Mouse (Mus musculus) neural tube, embryonic 11.5 days (tissue): ENCODE results near the gene Ccdc170. TPM values are rescaled to one million over a fixed set of nuclear protein-coding genes. Genes with fewer than 3 reads are reported as not detected.

Experiments used
- ATAC-seq: fragments of 200-750 bp; cut with Nextera tagmentation; 2 replicates; pipeline ENCODE4 v1.8.0; 2017; ENCODE audit warnings: moderate number of reproducible peaks, mild to moderate bottlenecking, moderate TSS enrichment, moderate library complexity; ENCODE audit not compliant: insufficient read depth, low FRiP score, low TSS enrichment
- DNase-seq: peaks from one replicate; pipeline ENCODE4 v3.0.0-alpha.2; 2015; ENCODE audit warnings: low spot score
- H3K27ac ChIP-seq: fragments of 300-500 bp; sonication (generic); 2 replicates; pipeline ENCODE4 v1.5.1; 2014; ENCODE audit warnings: low read depth, mild to moderate bottlenecking, low read length
- H3K27me3 ChIP-seq: fragments of 300-500 bp; sonication (generic); 2 replicates; pipeline ENCODE4 v1.6.1; 2014; ENCODE audit warnings: mild to moderate bottlenecking, low read length, mixed read lengths; ENCODE audit not compliant: control insufficient read depth, insufficient read depth
- H3K36me3 ChIP-seq: fragments of 300-500 bp; sonication (generic); 2 replicates; pipeline ENCODE4 v1.6.1; 2014; ENCODE audit warnings: mild to moderate bottlenecking, low read length, moderate library complexity, mixed read lengths; ENCODE audit not compliant: control insufficient read depth, insufficient read depth
- H3K4me1 ChIP-seq: fragments of 300-500 bp; sonication (generic); 2 replicates; pipeline ENCODE4 v1.6.1; 2014; ENCODE audit warnings: low read length, mixed read lengths; ENCODE audit not compliant: control insufficient read depth, insufficient read depth
- H3K4me2 ChIP-seq: fragments of 300-500 bp; sonication (generic); 2 replicates; pipeline ENCODE4 v1.6.1; 2014; ENCODE audit warnings: low read depth, mild to moderate bottlenecking, moderate library complexity
- H3K4me3 ChIP-seq: fragments of 300-500 bp; sonication (generic); 2 replicates; pipeline ENCODE4 v1.5.1; 2014; ENCODE audit warnings: low read depth, low read length
- H3K9ac ChIP-seq: fragments of 300-500 bp; sonication (generic); 2 replicates; pipeline ENCODE4 v1.6.1; 2014; ENCODE audit warnings: mild to moderate bottlenecking, low read length
- H3K9me3 ChIP-seq: fragments of 300-500 bp; sonication (generic); 2 replicates; pipeline ENCODE4 v1.6.1; 2016; ENCODE audit warnings: low read length; ENCODE audit not compliant: control insufficient read depth
- WGBS: fragments of 180-500 bp; shearing (Covaris S2); extraction: QIAGEN DNeasy Blood & Tissue Kit; methylation state at CpG from one replicate; pipeline ENCODE4 v1.1.7; 2014; 5-methylcytosine and 5-hydroxymethylcytosine counted together
- polyA plus RNA-seq: library from polyadenylated mRNA; unstranded; fragments of >200 nt; fragmentation: Nextera tagmentation; extraction: Ambion mirVana; gene quantifications from 2 replicates; pipeline ENCODE4 v1.2.1, GENCODE M21; 2014

The Ccdc170 gene
- polyA plus RNA-seq, 1 experiment from 2014 or later = not detected

DNA sequence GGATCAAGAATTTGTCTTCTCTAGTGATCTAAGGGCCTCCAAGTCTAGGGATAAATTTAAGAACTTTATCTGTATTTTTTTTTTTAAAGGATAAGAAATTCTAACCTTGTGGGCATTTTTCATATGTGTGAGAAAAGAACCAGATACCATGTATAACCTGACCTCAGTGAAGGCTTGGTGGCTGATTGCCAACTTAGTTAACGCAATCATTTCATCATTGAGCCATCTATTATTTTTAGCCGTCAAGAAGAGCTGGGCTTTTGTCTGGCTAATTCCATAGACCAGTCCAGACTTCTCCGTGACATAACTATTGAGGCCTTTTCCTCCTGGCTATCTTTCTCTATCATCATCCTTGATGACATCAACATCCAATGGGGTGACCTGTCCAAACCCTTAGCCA, 6.9 kb upstream of the Ccdc170 start:
- WGBS = 90% methylated on average over 3 of the region's 3 CpGs
- no peak overlapping the region for H3K27ac ChIP-seq
- no peaks in the 10 kb centered on the region for H3K36me3 ChIP-seq
- H3K4me3 ChIP-seq = no peak overlapping the region
- no peak for ATAC-seq
- H3K27me3 ChIP-seq = no peaks in the 10 kb centered on the region
- DNase-seq = no peak
- H3K4me2 ChIP-seq = no peak overlapping the region
- H3K4me1 ChIP-seq = no peaks in the 10 kb centered on the region
- no peak overlapping the region for H3K9ac ChIP-seq
- H3K9me3 ChIP-seq = no peaks in the 10 kb centered on the region

DNA sequence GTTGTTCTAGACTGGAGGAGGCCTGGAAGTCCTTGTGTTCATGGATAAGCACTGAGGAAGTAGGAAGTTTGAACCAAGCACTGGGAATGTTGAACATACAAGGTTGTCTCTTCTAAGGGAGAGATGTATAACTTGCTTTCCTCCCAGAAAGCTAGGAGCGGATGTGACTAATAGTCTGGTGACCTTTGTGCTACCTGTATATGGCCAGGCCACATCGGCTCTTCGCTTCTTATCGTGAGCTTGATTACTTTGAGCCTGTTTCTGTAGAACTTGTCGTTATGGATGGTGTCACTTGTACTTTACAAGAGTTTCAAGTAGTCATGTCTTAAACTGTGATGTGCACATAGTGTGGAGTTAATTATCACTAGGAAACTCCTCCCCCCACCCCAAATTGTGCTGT, 5.7 kb upstream of the Ccdc170 start:
- Histone ChIP-seq H3K4me1 (no peaks in the 10 kb centered on the region), H3K4me2 (no peak overlapping the region), H3K27ac (no peak overlapping the region), H3K4me3 (no peak overlapping the region), H3K9ac (no peak overlapping the region), H3K27me3 (no peaks in the 10 kb centered on the region), H3K36me3 (no peaks in the 10 kb centered on the region), H3K9me3 (no peaks in the 10 kb centered on the region)
- no peak for DNase-seq
- 92% methylated on average over 5 of the region's 5 CpGs for WGBS
- no peak for ATAC-seq

DNA sequence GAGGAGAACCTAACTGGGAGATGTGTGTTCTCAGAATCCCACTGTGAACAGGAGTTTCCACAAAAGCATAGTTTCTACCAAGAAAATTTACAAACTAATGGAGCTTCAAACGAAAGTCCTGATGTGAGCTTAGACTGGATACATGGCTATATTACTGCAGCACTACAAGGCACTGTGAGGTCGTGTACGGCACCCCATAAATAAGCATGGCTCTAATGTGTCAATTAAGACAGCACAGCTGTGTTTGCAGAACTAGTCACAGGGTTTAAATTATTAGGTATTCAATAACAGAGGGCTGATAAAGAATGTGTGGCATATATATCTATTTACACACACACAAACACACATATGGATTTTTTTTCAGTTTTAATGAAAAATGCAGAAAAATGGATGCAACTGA, 1.4 kb upstream of the Ccdc170 start:
- Histone ChIP-seq H3K36me3 (no peaks in the 10 kb centered on the region), H3K9ac (no peak overlapping the region), H3K4me1 (no peaks in the 10 kb centered on the region), H3K4me3 (no peak overlapping the region), H3K9me3 (no peaks in the 10 kb centered on the region), H3K4me2 (no peak overlapping the region), H3K27ac (no peak overlapping the region), H3K27me3 (no peaks in the 10 kb centered on the region)
- no peak for DNase-seq
- 71% methylated on average over 3 of the region's 3 CpGs for WGBS
- no peak for ATAC-seq

DNA sequence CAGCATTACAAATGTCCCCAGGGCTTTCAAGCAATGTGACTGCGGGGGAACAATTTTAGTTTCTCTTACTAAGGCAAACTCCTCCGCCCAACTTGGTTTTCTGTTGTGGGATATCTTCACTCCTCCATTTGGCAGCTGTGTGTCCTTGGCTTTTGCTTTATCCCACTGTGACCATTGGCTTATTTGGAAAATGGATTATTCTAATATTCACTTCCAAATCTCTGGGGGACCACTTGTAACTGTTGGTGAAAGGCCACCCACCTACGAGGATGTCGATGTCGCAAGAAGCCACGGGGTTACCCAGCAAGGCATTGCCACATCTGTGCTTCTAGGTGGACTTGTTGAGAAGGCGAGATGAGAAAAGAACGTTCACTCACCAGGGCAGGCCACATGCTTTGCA, 607 bp upstream of the Ccdc170 start:
- H3K4me2 ChIP-seq = no peak overlapping the region
- WGBS = 84% methylated on average over 8 of the region's 8 CpGs
- H3K36me3 ChIP-seq = no peaks in the 10 kb centered on the region
- ATAC-seq = no peak
- no peak overlapping the region for H3K27ac ChIP-seq
- H3K4me1 ChIP-seq = no peaks in the 10 kb centered on the region
- no peak overlapping the region for H3K4me3 ChIP-seq
- no peak overlapping the region for H3K9ac ChIP-seq
- no peak for DNase-seq
- no peaks in the 10 kb centered on the region for H3K9me3 ChIP-seq
- no peaks in the 10 kb centered on the region for H3K27me3 ChIP-seq

DNA sequence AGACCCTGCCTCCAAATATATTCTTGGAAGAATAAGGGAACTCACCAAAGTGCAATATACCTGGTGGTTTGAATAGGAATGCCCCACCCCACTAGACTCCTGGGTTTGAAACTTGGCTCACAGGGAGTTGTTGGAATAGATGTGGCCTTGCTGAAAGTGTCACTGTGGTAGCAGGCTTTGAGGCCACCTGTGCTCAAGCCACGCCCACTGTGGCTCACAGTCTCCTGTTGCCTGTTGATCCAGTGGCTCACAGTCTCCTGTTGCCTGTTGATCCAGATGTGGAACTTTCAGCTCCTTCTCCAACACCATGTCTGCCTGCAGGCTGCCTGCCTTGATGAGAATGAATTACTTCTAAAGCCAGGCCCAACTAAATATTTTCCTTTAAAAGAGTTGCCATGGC, 1.5 kb downstream of the Ccdc170 start:
- Histone ChIP-seq H3K9ac (no peak overlapping the region), H3K4me3 (no peak overlapping the region), H3K36me3 (no peaks in the 10 kb centered on the region), H3K27me3 (no peaks in the 10 kb centered on the region), H3K9me3 (no peaks in the 10 kb centered on the region), H3K4me1 (no peaks in the 10 kb centered on the region), H3K4me2 (no peak overlapping the region), H3K27ac (no peak overlapping the region)
- no peak for ATAC-seq
- 79% methylated on average over 1 of the region's 1 CpGs for WGBS
- DNase-seq = no peak

DNA sequence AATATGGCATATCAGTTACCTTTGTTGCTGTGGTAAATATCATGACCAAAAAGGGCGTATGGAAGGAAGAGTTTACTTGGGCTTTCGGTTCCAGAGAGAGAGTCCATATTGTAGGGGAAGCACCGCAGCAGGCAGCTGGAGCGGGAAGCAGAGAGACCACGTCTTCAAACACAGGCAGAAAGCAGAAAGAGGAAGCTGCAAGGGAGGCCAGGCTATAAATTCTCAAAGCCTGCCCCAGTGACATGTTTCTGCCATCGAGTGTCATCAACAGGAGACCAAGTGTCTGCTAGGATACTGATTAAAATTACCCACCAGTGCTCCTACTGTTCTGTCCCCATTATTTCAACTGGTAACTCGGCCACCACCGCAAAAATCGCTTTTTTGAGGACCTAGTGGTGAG, 2.7 kb downstream of the Ccdc170 start:
- 76% methylated on average over 9 of the region's 9 CpGs for WGBS
- Histone ChIP-seq H3K9me3 (no peaks in the 10 kb centered on the region), H3K9ac (no peak overlapping the region), H3K4me3 (no peak overlapping the region), H3K4me2 (no peak overlapping the region), H3K27me3 (no peaks in the 10 kb centered on the region), H3K4me1 (no peaks in the 10 kb centered on the region), H3K36me3 (no peaks in the 10 kb centered on the region), H3K27ac (no peak overlapping the region)
- DNase-seq (no peak), ATAC-seq (no peak)

DNA sequence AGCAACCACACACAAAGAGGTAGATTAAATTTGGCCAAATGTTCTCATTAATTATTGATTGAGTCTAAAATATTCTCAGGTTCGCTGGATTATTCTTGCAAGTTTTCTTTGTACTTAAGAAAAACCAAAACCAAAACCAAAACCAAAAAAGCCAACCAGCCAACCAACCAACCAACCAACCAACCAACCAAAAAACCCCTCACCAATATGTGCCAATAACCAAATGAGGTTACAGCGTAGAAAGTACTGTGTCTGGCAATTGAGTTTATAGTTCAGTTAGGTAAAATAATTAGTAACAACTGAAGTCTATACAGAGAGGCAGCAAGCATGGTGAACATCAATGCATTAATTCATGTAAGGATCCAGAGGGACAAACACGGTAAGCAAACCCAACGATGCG, 7.6 kb downstream of the Ccdc170 start:
- WGBS = 78% methylated on average over 5 of the region's 5 CpGs
- H3K9me3 ChIP-seq = no peaks in the 10 kb centered on the region
- DNase-seq = no peak
- H3K27me3 ChIP-seq = no peaks in the 10 kb centered on the region
- H3K4me2 ChIP-seq = no peak overlapping the region
- no peaks in the 10 kb centered on the region for H3K36me3 ChIP-seq
- H3K4me1 ChIP-seq = no peaks in the 10 kb centered on the region
- no peak overlapping the region for H3K4me3 ChIP-seq
- H3K27ac ChIP-seq = no peak overlapping the region
- no peak overlapping the region for H3K9ac ChIP-seq
- no peak for ATAC-seq

DNA sequence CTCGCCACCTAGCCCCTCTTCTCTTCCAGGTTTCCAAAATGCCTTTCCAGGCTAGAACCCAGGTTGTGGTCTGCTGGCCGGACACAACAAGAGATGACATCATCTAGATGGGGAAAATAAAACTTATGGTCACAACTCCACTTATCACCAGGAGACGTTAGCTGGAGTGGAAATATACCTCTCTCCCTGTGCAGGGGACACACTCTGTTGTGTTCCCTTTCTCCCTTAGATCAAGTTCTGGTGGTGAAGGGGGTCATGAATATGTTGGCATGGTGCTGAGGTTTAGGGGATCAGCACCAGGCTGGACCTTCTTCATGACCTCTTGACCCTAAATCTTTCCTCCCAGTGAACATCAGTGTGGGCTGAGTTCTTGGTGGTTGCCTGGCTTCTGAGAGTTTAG, 9.0 kb downstream of the Ccdc170 start:
- Histone ChIP-seq H3K27me3 (no peaks in the 10 kb centered on the region), H3K4me3 (no peak overlapping the region), H3K9ac (no peak overlapping the region), H3K36me3 (no peaks in the 10 kb centered on the region), H3K4me2 (no peak overlapping the region), H3K4me1 (no peaks in the 10 kb centered on the region), H3K27ac (no peak overlapping the region), H3K9me3 (no peaks in the 10 kb centered on the region)
- ATAC-seq = no peak
- WGBS = 66% methylated on average over 2 of the region's 3 CpGs
- DNase-seq = no peak

DNA sequence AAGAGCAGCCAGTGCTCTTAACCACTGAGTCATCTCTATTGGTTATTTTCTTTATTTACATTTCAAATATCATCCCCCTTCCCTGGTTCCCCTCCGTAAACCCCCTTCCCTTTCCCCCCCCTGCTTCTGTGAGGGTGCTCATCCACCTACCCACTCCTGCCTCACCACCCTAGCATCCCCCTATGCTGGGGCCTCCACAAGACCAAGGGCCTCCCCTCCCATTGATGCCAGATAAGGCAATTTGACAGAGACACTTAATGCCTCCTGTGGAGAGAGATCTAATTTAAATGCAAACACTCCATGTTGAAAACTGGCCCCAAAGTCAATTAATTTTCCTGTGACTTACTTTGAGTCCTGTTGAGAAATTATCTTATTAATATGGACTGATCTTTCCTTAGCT, 9.7 kb downstream of the Ccdc170 start:
- 44% methylated on average over 1 of the region's 1 CpGs for WGBS
- no peaks in the 10 kb centered on the region for H3K36me3 ChIP-seq
- H3K27ac ChIP-seq = no peak overlapping the region
- no peak overlapping the region for H3K4me2 ChIP-seq
- H3K9ac ChIP-seq = no peak overlapping the region
- no peaks in the 10 kb centered on the region for H3K4me1 ChIP-seq
- DNase-seq (no peak), ATAC-seq (no peak)
- no peaks in the 10 kb centered on the region for H3K9me3 ChIP-seq
- H3K4me3 ChIP-seq = no peak overlapping the region
- H3K27me3 ChIP-seq = no peaks in the 10 kb centered on the region
